Mouse (Mus musculus) retina, postnatal 1 day (tissue): ENCODE data around the gene Itga6.
"Not testable (repeated sequence)": the region's sequence is repeated elsewhere in the genome, so short reads cannot be mapped to it uniquely, and the experiment has no call there.

Experiments used
- DNase-seq: peaks from one replicate; pipeline ENCODE4 v3.0.0-alpha.2; 2012

The Itga6 gene

DNA sequence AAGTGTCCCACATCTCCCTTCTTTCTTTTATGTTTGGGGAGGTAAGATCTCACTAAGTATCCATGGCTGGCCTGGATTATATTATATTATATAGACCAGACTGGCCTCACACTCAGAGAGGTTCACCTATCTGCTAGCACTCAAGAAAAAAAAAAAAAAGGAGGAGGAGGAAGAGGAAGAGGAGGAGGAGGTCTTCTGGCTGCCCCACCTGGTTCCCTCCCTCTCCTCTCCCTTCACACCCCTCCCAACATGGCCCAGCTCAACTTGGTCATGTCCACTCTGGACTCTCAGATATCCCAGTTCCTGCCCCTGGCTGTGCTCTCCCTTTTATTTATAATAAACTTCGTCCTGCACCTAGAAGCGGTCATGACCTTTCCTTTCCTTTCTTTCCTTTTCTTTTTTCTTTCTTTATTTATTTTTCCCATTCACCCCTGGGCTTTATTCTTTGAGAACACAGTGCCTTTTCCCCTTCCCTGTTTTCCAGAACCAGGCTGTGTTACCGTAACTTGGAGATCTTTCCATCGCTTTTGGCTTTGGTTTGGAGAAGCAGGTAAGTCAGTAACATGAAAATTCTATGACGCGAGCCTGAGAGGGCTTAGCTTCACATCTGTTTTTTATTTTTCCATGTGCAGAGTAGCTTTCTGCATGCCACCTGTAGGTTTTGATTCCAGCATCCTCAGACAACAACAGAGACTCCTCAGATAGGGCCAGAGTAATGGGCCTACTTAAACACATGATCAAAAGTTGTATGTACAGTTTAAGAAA is at the start of gene Itga6:
Itga6 (plus strand) TSS at position 7 of the 765 bp plus-strand sequence.
- DNase-seq, result no peak

DNA sequence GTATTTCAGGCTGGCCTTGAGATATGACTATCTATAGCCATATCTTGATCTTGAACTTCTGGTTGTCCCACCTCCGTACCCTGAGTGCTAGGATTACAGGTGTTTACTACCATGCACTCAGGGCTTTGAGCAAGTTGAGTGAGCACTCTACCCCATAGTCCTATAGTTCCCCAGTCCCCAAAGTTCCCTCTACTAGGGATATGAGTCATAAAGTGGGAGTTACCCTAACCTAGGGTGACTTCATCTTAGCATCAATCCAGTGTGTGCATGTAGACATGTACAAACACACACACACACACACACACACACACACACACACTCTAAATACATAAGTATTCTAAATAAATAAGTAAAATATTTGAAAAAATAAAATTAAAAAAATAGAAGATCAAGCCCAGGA is 48.6 kb upstream of the Itga6 start:
- no peak for DNase-seq

DNA sequence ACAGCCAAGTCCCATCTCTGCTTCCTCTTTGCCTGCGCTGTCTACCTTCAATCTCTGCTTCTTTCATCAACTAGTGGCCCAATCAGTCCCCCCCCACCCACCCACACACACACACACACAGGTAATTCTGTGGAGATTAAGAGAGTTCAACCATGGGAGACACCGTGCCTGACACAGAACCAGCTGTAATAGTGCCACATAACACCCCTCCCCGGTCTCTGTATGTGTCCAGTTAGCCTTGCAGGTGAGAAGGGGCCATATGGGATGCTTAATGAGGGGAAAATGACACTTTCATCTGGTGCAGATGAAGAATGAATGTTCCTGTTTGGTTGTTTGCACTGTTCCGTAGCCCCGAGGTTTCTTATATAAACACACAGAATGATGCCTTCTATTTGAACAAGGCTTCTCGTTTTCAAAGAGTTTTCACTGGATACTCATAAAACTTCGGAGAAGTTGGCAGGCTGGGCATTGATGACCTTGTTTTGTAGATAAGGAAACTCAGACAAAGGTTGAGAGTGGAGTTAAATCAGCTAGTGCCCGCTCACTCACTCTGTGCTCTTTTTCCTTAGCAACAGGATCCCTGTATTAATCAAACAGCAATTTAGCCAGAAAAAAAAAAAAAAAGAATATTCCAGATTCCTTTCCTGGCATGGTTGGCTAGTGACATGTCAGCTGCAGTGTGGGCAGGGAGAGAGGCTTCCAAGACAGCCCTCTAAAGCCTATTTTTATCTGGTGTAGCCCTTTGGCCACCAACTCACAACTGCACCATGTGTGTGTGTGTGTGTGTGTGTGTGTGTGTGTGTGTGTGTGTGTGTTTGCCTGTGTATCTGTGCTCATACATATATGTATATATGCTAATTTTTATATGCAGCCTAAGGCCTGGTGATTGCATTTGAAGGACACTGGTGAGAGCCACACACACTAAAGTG is 47.7 kb upstream of the Itga6 start:
- DNase-seq, result no peak

DNA sequence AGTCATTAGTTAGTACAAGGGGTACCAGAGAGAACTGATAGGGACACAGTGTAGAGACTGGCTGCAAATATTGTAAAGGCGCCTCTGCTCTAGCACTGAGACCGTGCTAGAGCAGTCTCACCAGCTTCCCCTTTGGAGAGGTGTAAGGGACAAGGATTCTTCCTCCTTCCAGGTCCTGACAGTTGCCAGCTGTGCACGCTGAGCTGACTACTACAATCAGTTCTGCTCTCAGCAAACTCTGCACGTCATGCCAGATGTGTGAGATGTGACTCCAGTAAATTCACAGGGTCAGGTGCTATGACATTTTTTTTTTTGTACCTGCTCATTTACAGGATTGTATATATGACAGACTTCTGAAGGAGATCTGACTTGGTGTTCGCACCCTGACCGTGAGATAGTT is 47.0 kb upstream of the Itga6 start:
- DNase-seq, result no peak

DNA sequence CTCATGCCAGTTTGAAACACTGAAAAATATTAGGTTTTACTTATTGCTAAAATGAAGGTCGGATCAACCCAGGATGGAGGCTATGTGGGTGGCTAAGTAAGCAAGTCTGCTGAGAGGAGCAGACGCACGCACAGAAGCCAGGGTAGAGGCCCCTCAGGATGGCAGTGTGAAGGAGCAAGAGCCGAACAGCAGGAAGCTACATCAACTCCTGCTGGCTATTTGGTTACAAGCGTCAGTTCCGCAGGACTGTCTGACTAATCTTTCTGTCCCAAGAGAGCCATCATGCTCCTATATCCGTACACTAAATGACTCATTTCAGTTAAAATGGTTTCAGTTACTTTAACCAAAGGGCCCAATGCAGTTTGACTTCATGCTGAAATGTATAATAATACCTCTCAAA is 46.5 kb upstream of the Itga6 start:
- DNase-seq, result no peak

DNA sequence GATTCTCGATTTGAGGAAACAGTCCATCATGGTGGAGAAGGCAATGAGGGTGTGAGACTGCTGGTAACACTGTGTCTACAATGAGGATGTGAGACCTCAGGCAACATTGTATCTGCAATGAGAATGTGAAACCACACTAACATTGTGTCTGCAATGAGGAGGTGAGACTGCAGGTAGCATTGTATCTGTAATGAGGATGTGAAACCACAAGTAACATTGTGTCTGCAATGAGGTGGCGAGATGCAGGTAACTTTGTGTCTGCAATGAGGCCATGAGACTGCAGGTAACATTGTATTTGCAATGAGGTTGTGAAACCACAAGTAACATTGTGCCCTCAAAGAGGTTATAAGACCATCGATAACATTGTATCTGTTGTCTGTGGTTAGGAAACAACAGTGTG is 44.1 kb upstream of the Itga6 start:
- no peak for DNase-seq

DNA sequence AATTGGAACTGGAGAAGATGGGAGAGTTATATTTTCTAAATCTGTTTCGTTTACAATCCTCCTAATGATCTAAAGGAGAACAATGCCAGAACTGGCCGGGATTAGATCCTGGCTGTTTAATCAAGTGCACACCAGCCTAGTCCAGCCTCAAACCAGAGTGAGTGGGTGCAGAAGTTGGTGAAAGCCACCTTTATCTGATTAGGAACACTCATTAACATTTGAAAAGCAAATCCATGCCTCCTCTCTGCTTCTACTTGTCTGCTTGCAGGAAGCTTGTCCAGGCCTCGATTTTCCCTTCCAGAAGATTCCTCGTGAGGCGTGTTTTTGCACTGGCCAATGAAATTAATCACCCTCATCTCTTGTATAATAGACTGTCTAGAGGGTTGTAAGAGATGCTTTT is 41.1 kb upstream of the Itga6 start:
- peak; percentile 33 for DNase-seq

DNA sequence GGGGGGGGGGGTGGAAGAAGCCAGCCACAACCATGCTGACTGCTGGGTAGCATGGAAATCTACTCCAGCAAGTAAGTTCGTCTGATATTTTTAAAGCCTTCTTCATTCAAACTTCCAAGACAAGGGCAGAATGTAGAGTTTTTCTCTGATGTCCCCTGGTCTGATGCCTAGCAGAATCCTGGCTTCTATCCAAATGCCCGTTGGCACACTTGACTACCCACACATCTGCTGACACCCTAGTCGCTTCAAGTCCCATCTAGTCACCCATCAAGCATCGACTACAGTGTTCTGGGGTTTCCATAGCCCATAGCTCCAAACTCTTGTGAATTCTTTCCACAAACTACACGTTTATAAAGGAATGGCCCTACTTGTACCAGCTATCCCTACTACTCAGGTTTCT is 36.5 kb upstream of the Itga6 start:
- DNase-seq, result peak; percentile 59

DNA sequence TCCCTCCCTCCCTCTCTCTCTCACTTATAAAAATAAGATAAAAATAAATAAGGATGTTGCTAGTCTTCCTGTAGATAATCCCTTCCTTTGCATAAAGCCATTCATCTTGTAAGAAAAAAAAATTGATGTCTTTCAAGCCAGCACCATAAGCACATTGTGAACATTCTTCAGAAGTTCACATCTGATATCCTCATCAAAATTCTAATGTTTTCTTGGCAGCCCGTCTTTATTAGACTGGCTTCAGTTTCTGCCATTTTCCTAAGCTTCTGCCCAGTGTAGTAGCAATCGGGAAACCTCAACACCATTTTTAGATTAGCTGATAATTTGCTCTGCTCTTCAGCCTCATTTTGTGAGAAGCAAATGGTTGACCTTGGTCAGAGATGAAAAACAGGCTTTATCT is 33.8 kb upstream of the Itga6 start:
- DNase-seq, result no peak

DNA sequence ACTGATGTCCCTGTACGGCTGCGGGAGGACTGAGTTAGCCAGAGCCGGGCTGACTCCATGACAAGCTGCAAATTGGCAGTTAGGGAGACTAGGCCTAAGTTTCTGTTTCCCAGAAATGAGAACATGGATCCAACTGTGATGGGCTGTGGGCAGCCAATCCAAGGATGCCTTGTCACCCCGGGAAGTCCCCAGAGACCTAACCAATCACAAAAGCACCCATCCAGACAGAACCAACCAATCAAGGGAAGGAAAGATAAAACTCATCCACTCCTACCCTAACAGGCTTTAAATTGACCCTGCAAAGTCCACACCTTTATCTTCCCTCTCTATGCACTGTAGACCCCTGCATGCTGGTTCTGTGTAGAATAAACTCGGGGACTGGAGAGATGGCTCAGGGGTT is 31.0 kb upstream of the Itga6 start:
- no peak for DNase-seq

DNA sequence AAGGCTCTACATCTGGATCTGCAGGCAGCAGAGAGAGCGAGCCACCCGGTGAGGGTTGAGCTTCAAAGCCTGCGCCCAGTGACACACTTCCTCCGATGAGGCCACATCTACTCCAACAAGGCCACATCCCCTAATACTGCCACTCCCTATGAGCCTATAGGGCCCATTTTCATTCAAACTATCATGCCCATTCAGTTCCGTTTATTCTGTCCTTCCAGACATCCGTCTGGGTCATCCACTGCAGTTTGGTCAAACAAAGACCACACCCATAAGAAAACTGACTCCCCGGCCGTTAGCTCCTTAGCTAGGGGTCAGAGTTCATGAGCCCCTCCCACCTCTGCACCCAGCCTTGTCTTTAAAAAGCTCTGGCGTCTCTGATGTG is 26.4 kb upstream of the Itga6 start:
- no peak for DNase-seq

DNA sequence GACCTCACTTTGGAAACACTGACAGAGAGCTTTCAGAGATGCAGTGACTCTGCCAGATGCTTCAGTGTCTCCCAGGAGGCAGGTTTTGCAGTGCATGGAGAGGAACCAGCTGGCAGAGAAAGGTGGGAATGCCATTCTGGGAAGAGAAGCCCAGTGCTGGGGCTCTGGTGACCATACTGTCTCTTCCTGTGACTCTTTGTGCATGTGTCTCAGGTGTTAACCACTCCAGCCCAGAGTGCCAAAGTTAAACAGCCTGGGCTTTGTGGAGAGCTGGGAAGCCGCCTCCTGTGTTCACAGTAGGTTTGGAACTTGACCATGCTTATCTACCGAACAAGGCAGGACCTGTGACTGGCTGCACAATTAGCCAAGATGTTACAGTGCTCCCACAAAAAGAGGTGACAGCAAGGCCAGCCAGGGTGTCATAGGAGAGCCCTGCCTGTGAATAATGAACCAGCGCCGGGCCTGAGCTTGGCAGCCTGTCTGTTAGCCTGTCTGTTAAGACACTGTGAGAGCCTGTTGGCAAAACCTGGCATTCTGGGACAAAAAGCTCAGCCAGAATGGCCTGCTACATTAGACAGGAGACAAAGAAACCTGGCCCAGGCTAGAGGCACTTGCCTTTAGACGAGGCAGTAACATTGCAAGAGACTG is 25.9 kb upstream of the Itga6 start:
- DNase-seq, result no peak

DNA sequence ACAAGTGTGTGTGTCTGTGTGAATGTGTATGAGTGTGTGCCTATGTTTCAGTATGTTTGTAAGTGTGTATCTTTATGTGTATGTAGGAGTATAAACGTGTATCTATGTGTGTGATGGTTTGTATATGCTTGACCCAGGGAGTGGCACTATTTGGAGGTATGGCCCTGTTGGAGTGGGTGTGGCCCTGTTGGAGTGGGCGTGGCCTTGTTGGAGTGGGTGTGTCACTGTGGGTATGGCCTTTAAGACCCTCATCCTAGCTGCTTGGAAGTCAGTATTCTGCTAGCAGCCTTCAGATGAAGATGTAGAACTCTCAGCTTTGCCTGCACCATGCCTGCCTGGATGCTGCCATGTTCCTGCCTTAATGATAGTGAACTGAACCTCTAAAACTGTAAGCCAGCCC is 24.9 kb upstream of the Itga6 start:
- DNase-seq, result not testable (repeated sequence)

DNA sequence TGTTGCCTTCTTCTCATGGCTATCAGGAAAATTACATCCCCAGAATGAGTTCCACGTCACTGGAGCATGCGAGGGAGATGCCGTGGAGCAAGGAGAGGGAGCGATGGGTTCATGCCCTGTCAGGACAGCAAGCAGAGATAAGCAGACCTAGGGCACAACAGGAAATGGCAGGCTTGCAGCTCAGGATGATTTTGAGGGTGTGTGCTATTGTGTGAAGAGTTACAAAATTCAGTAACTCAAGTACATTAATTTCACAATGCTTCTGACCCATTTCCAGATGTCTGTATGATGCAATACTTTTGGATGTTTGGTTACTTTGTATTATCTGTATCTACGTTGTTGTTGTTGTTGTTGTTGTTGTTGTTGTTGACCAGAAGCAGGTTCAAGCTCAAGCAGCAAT is 22.5 kb upstream of the Itga6 start:
- DNase-seq, result no peak

DNA sequence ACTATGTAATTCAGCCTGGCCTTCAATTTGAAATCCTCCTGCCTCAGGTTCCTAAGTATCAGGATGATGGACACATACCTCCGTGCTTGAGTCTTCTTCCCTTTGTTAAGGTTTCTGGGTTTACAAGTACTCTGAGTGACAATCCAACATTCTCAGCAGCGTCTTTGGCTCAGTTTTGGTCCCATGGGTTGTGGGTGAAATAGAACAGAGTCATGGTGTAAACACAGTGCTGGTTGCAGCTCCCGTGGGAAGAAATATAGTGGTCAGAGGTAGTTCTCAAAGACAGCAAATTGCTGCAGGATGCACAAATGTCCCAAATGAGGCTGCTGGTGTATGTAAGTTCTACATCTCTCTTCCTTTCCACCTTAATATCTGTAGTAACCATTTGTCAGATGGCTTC is 21.8 kb upstream of the Itga6 start:
- DNase-seq, result no peak

DNA sequence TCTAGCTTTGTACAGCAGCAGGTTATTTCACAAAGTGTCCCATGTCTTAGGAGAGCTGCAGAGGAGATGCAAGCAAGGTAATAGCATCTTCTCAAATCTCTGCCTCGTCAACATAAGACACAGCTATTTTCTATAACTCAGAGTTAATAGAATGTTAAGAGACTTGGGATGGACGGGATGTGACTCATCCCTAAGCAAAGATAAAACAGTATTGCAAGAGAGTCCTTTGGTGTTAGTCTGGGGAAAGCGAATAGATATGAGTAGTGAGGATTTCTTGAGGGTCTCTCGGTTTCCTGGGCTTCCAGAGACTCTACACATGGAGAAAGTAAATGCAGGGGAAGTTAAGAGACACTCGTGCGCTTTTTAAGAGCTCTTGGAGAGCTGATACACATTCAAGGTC is 21.4 kb upstream of the Itga6 start:
- DNase-seq, result no peak

DNA sequence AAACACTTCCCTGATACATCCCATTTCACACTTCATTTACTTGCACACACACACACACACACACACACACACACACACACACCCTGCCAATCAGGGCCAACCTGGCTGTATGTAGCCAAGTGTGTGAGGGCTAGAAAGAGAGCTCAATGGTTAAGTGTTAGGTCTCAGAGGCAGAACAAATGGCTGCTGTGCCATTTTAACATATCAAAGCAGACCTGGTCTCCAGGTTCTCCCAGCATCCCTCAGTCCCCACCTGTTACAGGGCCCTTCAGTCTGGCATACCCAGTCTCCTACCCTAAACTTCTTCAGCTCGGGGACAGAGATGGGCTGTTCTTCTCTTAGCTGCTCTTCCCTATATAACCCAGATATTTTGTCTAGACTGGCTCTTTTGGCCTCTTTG is 20.0 kb upstream of the Itga6 start:
- DNase-seq, result no peak

DNA sequence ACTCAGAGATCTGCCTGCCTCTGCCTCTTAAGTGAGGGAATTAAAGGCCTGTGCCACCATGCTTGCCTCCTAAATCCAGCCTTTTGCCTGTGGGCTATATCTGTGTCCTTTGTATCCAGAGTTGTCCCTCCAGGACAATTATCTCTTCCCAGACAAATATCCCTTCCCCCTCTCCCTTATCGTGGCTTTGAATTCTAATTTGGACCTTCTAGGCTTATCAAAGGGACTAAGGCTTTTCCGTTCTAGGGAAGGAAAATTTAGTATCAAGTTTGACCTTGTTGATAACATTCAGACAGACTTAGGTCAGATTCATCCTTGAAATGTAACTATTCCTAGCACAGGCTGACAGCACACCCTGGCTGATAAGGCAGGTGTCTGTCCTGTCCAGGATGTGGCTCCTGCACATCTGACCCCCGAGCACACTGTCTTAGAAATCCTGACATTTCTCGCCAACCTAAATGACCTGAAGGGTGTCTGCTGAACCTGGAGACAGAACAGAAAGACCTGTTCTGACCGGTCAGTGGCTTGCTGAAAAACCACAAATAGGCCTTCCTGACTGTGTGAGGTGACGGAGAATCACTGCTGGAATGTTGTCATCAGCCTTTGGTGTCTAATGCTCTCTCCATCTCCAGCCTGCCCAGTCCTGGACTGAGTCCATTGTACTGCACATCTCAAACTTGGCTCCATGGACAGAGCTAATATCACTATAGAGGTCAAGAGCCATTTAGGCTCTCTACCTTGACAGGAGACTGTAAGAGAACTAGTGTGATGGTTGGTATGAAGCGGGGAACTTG is 18.3 kb upstream of the Itga6 start:
- DNase-seq, result no peak

DNA sequence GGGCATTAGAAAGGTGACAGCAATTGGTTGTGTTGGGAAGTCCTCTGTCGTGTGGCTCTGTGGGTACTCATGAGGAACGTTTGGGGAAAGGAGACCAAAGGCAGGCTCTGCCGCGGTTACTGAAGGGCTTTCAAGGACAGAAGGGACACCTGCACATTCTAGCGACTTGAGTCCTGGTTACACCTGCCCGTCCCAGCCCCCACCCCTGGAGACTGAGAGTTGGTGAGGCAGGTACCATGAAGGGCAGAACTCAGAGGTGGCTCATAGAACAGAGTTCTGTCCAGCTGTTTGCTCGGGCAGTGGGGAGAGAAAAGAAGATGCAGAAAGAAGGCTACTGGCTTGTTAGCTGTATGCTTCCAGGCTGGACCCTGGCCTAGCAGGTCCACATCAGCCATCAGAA is 17.1 kb upstream of the Itga6 start:
- no peak for DNase-seq

DNA sequence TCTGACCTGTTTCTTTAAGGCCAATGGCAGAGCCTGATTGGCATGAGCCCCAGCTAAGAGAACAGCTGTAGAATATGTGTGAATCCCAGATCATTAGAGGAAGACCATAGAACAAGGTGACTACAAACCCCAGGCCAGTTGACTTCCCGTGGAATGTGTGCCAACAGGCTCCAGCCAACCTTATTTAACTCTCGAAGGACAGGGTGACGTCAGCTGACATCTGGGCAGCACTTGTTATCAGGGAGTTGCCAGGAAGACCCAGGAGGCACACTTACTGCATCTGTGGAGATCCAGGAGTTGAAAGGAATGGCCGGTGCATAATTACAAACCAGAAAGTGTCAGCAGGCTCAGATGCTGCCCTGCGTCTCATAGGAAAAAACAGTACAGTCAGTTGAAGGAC is 16.6 kb upstream of the Itga6 start:
- no peak for DNase-seq

DNA sequence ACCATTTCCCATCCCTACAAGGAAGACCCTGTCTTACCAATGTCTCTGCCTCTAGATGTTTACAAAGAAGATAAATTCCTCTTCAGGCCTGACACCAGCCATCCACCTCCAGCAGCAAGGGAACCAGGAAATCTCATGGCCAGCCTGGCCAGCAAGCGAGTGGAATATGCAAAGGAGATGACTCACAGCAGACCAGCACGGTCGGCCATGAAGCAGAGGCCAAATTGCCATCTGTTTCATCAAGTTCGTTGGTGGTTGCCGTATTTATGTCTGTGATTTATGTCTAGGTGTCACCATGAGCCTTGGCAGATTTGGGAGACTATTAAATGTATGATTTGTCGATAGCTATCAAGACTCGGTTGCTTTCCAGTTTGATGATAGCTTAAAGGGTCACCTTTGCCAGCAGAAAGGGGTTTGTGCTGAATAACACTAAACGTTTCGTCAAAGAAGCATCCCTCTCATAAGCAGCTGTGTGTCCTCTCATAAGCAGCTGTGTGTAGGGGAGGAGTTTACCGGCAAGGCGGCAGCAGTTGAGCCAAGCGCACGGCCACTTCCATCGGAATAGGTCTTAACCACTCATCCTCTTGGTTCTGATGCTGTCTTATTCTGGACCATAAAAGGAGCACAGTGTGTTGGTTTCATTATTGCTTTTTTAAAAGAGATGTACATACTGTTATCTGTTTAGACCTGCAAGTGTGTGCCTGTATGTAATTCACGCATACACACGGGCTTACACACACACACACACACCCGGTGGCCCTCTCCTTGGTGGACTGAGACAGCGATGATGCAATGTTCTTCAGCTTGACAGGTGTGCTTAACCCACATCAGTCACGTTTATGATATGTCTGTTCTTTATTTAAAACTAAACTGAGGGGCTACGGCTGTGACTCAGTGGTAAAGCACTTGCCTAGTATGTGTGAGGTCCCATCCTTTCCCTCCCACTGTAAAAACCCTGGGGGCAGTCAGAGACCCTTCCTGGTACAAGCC is 14.5 kb upstream of the Itga6 start:
- no peak for DNase-seq
